Mouse (Mus musculus): ENCODE measurements around the gene Sbno1. TPM values are rescaled to one million over a fixed set of nuclear protein-coding genes. Genes with fewer than 3 reads are reported as not detected.
A peak's percentile ranks its signal among the peaks of the same experiment; 100 is the strongest.

The Sbno1 gene
- total RNA-seq, 4 experiments from 2014 or later: 135 to 183 (median 148) TPM

- DNase-seq (ENCODE audit: low spot score in 2 of 2): peak in 1 of 2 experiments; percentile 25
These were observed 19.1 kb upstream of the Sbno1 start for GRCm38 (mm10) chr5:124444661-124445561.

- no peak for DNase-seq (ENCODE audit: low spot score in 2 of 2)
These were observed 18.4 kb upstream of the Sbno1 start for GRCm38 (mm10) chr5:124444208-124444607.

GRCm38 (mm10) chr5:124442628-124443027 lies 16.8 kb upstream of the Sbno1 start:
- DNase-seq (ENCODE audit: low spot score in 2 of 2): no peak

- peak in 1 of 2 experiments; percentile 40 for DNase-seq (ENCODE audit: low spot score in 2 of 2)
These were observed 14.4 kb upstream of the Sbno1 start for GRCm38 (mm10) chr5:124440094-124440701.

- peak; percentile 92 to 93 for DNase-seq (ENCODE audit: low spot score in 2 of 2)
These were observed 13.8 kb upstream of the Sbno1 start, which contains the start of gene Kmt5a for GRCm38 (mm10) chr5:124439447-124440093. TSS of gene Kmt5a (plus strand) at chr5:124439930.

GRCm38 (mm10) chr5:124438746-124439145 lies 12.9 kb upstream of the Sbno1 start:
- no peak for DNase-seq (ENCODE audit: low spot score in 2 of 2)

GRCm38 (mm10) chr5:124438229-124438628 lies 12.4 kb upstream of the Sbno1 start:
- no peak for DNase-seq (ENCODE audit: low spot score in 2 of 2)

- no peak for DNase-seq (ENCODE audit: low spot score in 2 of 2)
These were observed 7.2 kb upstream of the Sbno1 start for GRCm38 (mm10) chr5:124433048-124433447.

GRCm38 (mm10) chr5:124432398-124433012 lies 6.7 kb upstream of the Sbno1 start:
- peak; percentile 56 to 83 for DNase-seq (ENCODE audit: low spot score in 2 of 2)

GRCm38 (mm10) chr5:124426475-124427071 lies 772 bp upstream of the Sbno1 start:
- no peak for DNase-seq (ENCODE audit: low spot score in 2 of 2)

- peak; percentile 30 to 31 for DNase-seq (ENCODE audit: low spot score in 2 of 2)
These were observed 934 bp downstream of the Sbno1 start for GRCm38 (mm10) chr5:124424723-124425411.

- DNase-seq (ENCODE audit: low spot score in 2 of 2): no peak
These were observed 1.5 kb downstream of the Sbno1 start for GRCm38 (mm10) chr5:124424200-124424722.

- DNase-seq (ENCODE audit: low spot score in 2 of 2): no peak
These were observed 4.0 kb downstream of the Sbno1 start for GRCm38 (mm10) chr5:124421786-124422185.

GRCm38 (mm10) chr5:124418903-124419302 lies 6.9 kb downstream of the Sbno1 start:
- no peak for DNase-seq (ENCODE audit: low spot score in 2 of 2)

GRCm38 (mm10) chr5:124412163-124412562 lies 13.6 kb downstream of the Sbno1 start:
- no peak for DNase-seq (ENCODE audit: low spot score in 2 of 2)

GRCm38 (mm10) chr5:124410808-124411207 lies 15.0 kb downstream of the Sbno1 start:
- no peak for DNase-seq (ENCODE audit: low spot score in 2 of 2)

- DNase-seq (ENCODE audit: low spot score in 2 of 2): no peak
These were observed 32.1 kb downstream of the Sbno1 start for GRCm38 (mm10) chr5:124393726-124394125.

GRCm38 (mm10) chr5:124392412-124392811 lies 33.4 kb downstream of the Sbno1 start:
- DNase-seq (ENCODE audit: low spot score in 2 of 2): no peak

- DNase-seq (ENCODE audit: low spot score in 2 of 2): no peak
These were observed 37.9 kb downstream of the Sbno1 start for GRCm38 (mm10) chr5:124387932-124388331.

- DNase-seq (ENCODE audit: low spot score in 2 of 2): no peak
These were observed 45.7 kb downstream of the Sbno1 start for GRCm38 (mm10) chr5:124380121-124380520.
